Mouse (Mus musculus): ENCODE results near the gene Gm32802. TPM values are rescaled to one million over a fixed set of nuclear protein-coding genes. Genes with fewer than 3 reads are reported as not detected.
"Not testable (repeated sequence)": the region's sequence is repeated elsewhere in the genome, so short reads cannot be mapped to it uniquely, and the experiment has no call there.

Gm32802 gene
- polyA plus RNA-seq, 1 experiment from 2014 or later, result not detected

- H3K4me2 ChIP-seq, result no peak within 1 kb of the TSS
- no peak within 1 kb of the TSS for H3K27ac ChIP-seq
- H3K4me3 ChIP-seq, result no peak within 1 kb of the TSS
- 80% methylated on average over 6 of the region's 6 CpGs for WGBS
- no peak for ATAC-seq (ENCODE audit: borderline replicate concordance, extremely low read depth, low FRiP score, low TSS enrichment)
- H3K9me3 ChIP-seq, result no peaks in the 10 kb centered on the region
- H3K4me1 ChIP-seq, result no peaks in the 10 kb centered on the region
- no peak within 1 kb of the TSS for H3K9ac ChIP-seq
- H3K27me3 ChIP-seq, result no peaks in the 10 kb centered on the region
- no peaks in the 10 kb centered on the region for H3K36me3 ChIP-seq
Measured at GRCm38 (mm10) chr10:118294938-118295337, 36.5 kb downstream of the Gm32802 start, which contains the start of gene Iltifb. Iltifb (minus strand) TSS chr10:118295038.

- H3K27me3 ChIP-seq; ATAC-seq (ENCODE audit: borderline replicate concordance, extremely low read depth, low FRiP score, low TSS enrichment); H3K9ac ChIP-seq; H3K36me3 ChIP-seq; H3K9me3 ChIP-seq; H3K4me3 ChIP-seq; H3K4me2 ChIP-seq; H3K27ac ChIP-seq; H3K4me1 ChIP-seq: not testable (repeated sequence)
- 38% methylated on average over 2 of the region's 2 CpGs for WGBS
Measured at GRCm38 (mm10) chr10:118302133-118302532, 43.6 kb downstream of the Gm32802 start.

Other genes with a start within 250 kb of the Gm32802 start
- gene Mdm1, start 116.9 kb upstream of the Gm32802 start, polyA plus RNA-seq (2015; fragmentation: Nextera tagmentation; extraction: Ambion mirVana), result 36.6 and 40.3 TPM in 2 replicates
- not detected in 2 replicates for gene Il22, start 53.7 kb upstream of the Gm32802 start, polyA plus RNA-seq (2015; fragmentation: Nextera tagmentation; extraction: Ambion mirVana)
- gene Gm32717, start 17.9 kb upstream of the Gm32802 start, polyA plus RNA-seq (2015; fragmentation: Nextera tagmentation; extraction: Ambion mirVana), result not detected in 2 replicates
- gene Iltifb, start 36.4 kb downstream of the Gm32802 start, polyA plus RNA-seq (2015; fragmentation: Nextera tagmentation; extraction: Ambion mirVana), result not detected in 2 replicates
- gene Gm9040, start 68.3 kb downstream of the Gm32802 start, polyA plus RNA-seq (2015; fragmentation: Nextera tagmentation; extraction: Ambion mirVana), result 0.09 TPM in 1 of 2 replicates, not detected in the other
- gene Gm9044, start 73.7 kb downstream of the Gm32802 start, polyA plus RNA-seq (2015; fragmentation: Nextera tagmentation; extraction: Ambion mirVana), result 0.09 TPM in 1 of 2 replicates, not detected in the other
- gene Gm9045, start 79.1 kb downstream of the Gm32802 start, polyA plus RNA-seq (2015; fragmentation: Nextera tagmentation; extraction: Ambion mirVana), result not detected in 2 replicates
- gene Gm9046, start 84.6 kb downstream of the Gm32802 start, polyA plus RNA-seq (2015; fragmentation: Nextera tagmentation; extraction: Ambion mirVana), result not detected in 2 replicates
- not detected in 2 replicates for gene Gm9048, start 90.0 kb downstream of the Gm32802 start, polyA plus RNA-seq (2015; fragmentation: Nextera tagmentation; extraction: Ambion mirVana)
- not detected in 2 replicates for gene Gm9049, start 95.4 kb downstream of the Gm32802 start, polyA plus RNA-seq (2015; fragmentation: Nextera tagmentation; extraction: Ambion mirVana)
- not detected in 2 replicates for gene Ifng, start 182.4 kb downstream of the Gm32802 start, polyA plus RNA-seq (2015; fragmentation: Nextera tagmentation; extraction: Ambion mirVana)

All from lung, embryonic 15.5 days (tissue).